Mouse (Mus musculus) NIH3T3 (cell line): ENCODE measurements around the gene Mios.

ENCODE experiments used
- DNase-seq: peaks from one replicate; pipeline ENCODE4 v3.0.0-alpha.2; 2012; ENCODE audit warnings: low read depth

Gene Mios

DNA sequence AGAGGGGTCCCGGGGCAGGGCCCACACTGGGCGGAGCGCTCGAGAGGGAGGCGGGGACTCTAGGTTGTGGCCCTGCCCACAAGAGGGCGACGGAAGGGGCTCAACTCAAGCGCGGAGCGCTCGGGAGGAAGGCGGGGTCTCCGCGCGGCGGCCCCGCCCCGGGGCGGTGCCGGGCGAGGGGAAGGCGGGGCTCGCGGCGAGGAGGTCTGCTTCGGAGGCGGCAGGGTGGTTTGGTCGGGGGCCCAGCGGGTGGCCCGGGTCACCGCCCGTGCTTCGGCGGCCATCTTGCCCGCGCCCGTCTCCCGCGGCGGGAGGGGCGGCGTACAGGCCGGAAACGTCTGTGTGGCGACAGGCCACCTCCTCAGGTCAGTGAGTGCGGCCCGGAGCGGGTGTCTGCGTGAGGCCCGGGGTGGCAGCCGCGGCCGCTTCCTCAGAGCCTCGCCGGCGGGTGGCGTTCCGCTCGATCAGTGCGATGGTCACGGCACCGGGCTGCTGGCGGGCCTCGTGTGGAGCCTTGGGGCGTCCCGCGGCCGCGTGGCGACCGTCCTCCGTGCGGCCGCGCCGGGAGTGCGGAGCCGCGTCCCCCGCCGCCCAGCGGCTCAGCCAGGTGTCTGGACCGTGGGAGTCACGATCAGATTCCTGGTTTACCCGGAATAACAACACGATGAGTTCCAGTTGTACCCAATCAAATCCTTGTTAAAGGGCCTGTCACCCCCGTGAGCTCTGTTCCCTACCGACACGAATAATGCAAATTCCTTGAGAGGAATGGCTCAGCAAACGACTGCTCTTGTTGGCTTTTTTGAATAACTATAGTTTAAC is at the start of gene Mios:
Mios (plus strand) TSS at position 176 of the 819 bp plus-strand sequence.
- DNase-seq: peak; percentile 97

- peak; percentile 64 for DNase-seq
Measured at GRCm38 (mm10) chr6:8160001-8160400, 49.0 kb upstream of the Mios start.

DNA sequence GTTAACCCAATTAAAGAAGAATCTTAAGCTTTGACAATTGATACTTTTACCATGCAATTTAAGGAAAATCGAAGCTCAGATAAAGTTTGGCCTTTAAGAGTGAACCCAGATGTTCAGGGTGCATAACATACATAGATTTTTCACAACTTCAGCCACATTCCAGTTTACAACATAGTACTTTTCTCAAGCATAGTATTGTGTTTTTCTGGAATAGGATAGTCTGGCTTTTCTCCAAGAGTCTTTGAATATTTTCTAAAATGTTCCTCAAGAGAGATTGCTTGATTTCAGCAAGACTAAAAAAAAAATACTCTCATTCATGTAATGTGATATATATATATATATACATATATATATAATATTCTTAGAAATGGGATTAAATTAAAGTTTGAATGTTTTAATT is 44.3 kb upstream of the Mios start:
- peak; percentile 69 for DNase-seq

GRCm38 (mm10) chr6:8172101-8172500 is 36.9 kb upstream of the Mios start:
- DNase-seq: peak; percentile 58

DNA sequence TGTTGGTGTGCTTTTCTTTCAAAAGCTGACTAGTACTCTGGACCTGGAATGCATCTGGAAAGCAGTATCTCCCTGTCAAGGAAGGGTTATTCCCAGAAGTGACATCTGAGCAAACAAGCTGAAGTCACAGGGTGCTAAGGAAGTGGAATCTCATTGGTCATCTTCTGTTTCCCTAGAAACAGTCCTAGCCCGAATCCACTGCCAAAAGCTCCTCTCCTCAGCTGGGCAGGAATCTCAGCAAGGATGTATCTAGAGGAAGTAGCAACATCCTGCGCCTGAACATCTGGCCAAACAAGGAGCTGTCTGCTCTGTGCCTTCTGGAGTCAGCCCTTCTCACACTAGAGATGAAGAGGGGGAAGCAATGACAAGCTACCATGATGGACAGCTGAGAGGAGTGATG is 35.0 kb upstream of the Mios start:
- peak; percentile 36 for DNase-seq

GRCm38 (mm10) chr6:8175346-8175745 is 33.7 kb upstream of the Mios start:
- DNase-seq: no peak

- DNase-seq: no peak
Measured at GRCm38 (mm10) chr6:8176116-8176515, 32.9 kb upstream of the Mios start.

DNA sequence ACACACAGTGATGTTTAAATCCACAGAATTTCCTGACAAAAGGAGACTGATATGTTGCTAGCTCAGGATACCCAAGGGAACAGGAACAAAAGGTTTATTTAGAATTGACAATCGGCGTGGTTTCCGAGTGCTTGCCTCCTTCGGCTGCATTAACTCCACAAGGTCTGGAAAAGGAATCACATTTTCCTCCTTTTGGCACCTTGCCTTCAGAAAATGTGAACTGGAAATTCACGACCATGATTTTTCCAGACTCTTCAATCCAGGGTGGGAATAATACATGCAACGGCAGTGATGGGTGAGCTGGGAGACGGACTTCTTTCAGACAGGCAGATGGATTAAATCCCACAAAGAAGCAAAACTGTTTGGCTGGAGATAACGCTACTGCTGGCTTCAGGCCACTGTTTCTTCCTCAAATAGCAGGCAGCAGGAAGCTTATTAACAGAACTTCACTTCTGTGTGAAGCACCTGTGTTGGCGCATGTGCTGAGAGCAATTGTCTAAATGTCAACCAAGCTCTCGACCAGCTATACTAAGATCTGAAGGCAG is 30.6 kb upstream of the Mios start:
- DNase-seq: no peak

DNA sequence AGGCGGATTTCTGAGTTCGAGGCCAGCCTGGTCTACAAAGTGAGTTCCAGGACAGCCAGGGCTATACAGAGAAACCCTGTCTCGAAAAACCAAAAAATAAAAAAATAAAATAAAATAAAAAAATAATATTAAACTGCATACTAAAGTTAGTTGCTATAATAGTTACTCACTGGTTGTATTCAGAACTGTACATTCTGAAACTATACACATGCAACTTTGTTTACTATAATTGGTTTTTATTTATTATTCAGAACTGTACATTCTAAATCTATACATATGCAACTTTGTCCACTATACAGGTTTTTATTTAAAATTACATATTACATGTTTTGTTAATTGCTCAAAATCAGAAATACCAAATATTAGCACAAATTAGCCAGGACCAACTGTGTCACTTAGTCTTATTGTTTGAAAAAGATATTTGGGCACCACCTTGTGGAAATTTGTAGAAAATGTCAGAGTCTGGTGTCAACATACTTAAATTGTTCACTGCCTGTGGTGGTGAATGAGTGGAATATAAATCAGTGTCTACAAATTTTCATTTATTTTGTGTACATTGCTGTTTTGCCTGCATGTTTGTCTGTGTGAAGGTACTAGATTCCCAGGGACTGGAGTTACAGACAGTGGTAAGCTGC is 20.3 kb upstream of the Mios start:
- peak; percentile 78 for DNase-seq

GRCm38 (mm10) chr6:8189917-8190316 is 19.1 kb upstream of the Mios start:
- no peak for DNase-seq

DNA sequence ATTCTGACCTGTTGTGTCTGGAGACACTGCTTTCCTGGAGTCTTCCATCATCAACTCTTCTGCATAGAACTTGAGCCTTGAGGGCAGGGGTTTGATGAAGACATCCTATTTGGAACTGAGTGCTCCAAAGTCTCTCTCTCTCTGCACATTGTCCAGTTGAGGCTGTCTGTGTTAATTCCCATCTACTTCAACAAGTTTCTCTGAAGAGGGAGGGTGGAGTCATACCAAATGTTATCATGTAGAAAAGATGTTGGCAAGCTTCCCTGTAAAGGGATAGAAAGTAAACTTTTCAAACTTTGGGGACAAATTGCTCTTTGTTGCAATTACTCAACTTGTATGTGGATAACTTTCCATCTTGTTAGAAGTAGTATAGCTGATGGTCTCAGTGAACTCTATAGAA is 16.5 kb upstream of the Mios start, which contains the start of gene Col28a1:
Col28a1 (minus strand) TSS at position 101 of the 400 bp plus-strand sequence.
- no peak for DNase-seq

DNA sequence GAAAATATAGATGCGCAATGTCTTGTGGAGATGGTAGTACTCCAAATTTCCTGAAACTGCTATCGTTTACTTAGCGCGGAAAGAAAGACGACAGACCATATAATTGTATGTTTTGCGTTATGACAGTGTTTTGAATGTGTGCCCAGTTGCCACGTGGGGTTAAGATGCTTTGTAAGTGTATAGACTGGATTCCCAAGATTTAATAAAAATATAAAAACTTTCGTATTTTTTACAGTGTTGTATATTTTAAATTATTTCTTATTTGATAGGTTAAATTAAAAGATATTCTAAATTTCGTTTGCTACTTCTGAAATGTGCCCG is 804 bp downstream of the Mios start:
- peak; percentile 71 for DNase-seq

GRCm38 (mm10) chr6:8210661-8211060 is 1.6 kb downstream of the Mios start:
- DNase-seq: no peak

DNA sequence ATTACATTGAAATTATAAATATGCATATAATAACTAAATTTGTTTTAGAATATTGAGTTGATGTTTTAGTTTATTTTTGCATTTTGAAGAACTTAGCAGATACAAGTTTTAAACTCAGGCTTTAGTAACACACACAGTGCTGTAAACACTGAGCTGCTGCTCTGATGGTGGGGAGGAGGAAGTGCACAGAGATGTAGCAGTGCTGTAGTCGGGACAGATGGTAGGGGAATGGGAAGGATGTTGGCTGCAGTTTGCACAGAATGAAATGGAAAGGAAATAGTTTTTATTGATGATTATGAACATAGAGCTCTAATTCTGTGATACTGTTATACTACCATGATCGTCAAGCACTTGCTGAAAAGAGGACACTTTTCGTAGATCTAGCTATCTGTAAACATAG is 18.0 kb downstream of the Mios start:
- DNase-seq: no peak

DNA sequence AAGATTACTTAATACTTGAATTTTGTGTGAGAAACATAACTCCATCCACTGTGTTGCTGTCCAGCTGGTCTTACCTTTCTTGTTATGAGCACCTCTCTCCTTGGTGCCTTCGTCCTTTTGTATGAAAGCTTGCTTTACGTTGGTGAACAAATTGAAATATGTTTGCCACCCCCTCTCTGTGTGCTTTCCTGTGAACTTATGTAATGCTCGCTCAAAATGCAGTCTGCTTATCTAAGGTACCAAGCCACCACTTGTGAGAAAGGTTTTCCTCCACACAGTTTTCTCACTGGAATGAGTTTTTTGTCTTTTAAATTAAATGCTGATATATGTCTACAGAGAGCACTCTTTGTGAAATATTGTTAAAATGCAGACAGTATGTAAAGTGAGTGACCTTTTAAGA is 19.6 kb downstream of the Mios start:
- no peak for DNase-seq

DNA sequence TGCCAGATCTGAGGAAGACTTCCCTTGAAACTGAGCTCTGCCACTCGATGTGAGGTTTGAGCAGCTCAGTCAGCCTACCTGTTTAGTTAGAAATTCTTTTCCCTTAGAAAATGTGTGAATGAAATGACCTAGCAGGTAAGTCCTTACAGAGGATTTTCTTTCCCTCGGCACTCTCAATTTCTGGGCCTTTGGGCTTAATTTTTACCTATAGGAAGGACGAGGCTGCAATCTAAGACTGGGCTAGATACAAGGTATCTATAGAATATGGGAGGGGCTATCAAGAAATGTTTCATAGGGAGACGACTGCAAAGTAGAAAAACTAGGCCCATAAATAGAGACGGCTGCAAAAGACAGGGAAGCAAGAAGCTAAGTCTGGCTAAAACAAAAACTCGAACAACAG is 49.3 kb downstream of the Mios start:
- no peak for DNase-seq

DNA sequence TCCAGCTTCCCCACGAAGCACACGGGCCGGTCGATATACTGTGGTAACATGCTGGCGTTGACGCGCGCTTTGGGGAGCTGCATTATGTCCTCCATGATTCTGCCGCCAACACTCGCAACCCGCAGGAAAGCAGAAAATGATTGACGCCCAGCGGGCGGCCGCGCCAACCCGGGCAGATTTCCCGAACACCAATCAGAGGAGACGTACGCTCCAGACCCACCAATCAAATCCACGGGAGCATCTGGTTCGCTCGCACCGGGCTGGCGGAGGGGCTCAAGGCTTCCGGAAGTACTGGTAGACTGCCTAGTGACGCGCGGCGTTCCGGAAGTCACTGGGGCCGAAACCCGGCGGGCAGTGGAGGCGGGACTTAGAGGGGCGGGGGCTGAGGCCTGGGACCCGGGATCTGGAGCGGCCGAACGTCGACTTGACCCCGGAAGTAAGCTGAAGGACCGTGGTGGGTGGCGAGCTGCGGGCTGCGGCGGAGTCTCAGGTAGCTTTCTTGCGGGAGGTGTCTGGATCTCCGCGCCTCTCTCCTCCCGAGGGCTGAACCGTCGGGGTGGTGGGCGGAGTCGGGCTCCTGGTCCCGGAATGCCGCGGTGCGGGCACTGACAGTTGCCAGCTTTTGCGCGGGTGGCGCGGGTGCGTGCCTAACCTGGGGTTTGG is 50.1 kb downstream of the Mios start, which contains the start of the genes Rpa3, Umad1 and Gm45062:
Rpa3 (minus strand) TSS at position 170 of the 663 bp plus-strand sequence.
Umad1 (plus strand) TSS at position 285 of the 663 bp plus-strand sequence.
Gm45062 (plus strand) TSS at position 447 of the 663 bp plus-strand sequence.
- DNase-seq: peak; percentile 99

GRCm38 (mm10) chr6:8259667-8260044 is 50.6 kb downstream of the Mios start:
- no peak for DNase-seq

GRCm38 (mm10) chr6:8271047-8271446 is 62.0 kb downstream of the Mios start:
- DNase-seq: no peak

DNA sequence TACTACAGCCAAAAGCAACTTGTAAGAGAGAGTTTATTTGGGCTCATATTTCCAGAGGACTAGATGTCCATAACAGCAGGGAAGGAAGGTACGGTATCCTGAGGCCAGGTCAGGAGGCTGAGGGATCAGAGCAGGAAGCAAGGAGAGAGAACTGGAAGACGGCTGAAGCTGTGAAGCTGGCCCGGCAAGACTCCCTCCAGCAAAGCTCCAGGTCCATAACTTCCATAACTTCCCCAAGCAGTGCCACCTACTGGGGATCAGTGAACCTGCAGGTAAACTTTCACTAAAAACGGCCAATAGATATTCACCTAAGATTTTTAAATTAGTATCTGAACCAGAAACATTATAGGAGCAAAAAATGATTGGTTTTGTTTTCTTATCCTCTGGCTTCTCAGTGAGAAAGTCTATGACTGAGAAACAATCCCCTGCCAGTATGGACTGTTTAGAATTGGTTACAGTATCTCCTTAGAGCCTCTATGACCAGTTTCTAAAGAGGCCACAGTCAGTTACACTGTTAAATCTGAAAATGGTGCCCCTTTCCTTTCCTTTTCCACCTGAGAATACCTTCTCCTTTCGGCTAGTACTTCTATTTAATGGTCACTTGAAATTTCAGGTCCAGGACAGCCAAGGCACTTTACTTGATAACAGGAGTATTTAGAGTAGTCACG is 65.5 kb downstream of the Mios start:
- peak; percentile 82 for DNase-seq

GRCm38 (mm10) chr6:8275098-8275497 is 66.1 kb downstream of the Mios start:
- DNase-seq: peak; percentile 73

DNA sequence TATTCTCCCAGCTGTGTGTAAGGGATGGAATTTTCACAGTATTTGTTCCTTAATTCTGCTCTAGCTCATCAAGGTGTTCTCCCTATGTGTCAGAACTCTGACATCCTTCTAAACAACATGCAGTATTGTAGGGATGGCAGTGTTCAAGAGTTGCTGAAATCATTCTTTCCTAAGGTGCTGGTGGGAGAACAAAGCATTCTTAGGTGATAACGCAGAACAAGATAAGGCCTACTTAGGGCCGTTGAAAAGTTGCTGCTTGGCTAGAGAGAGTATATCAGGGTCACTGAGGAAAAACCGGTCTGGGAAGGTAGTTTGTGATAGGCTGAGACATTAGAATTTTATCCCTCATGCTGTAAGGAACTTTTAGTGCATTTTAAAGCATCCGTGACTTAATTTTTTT is 67.4 kb downstream of the Mios start:
- no peak for DNase-seq
